Mouse (Mus musculus): ENCODE measurements around the gene Mapkap1. TPM values are rescaled to one million over a fixed set of nuclear protein-coding genes. Genes with fewer than 3 reads are reported as not detected.

Gene Mapkap1
- total RNA-seq, 2 experiments from 2014 or later = 9.2 to 17.5 TPM

DNA sequence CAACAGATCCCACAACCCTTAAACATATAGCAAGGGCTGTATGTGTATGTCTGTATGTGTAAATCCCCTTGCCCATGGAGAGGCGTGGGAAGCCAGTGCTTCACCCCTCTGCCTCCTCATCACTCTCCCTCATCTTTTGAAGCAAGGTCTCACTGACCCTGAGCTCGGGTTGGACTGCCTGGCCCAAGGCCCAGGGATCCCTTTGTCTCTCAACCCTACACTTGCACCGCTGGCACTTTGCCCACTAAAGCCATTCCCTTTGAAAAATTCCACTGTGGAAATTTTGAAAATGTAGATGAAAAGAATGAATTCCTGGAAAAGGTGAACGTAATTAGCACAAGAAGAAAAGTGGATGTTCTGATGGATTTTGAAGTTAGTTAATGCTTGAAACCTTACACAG lies 159.6 kb downstream of the Mapkap1 start:
- no peak for ATAC-seq (replicated peaks; ENCODE audit: low FRiP score, poor library complexity, severe bottlenecking)

- no peak for ATAC-seq (replicated peaks; ENCODE audit: low FRiP score, poor library complexity, severe bottlenecking)
Observed at GRCm38 (mm10) chr2:34566601-34567000, 160.0 kb downstream of the Mapkap1 start.

DNA sequence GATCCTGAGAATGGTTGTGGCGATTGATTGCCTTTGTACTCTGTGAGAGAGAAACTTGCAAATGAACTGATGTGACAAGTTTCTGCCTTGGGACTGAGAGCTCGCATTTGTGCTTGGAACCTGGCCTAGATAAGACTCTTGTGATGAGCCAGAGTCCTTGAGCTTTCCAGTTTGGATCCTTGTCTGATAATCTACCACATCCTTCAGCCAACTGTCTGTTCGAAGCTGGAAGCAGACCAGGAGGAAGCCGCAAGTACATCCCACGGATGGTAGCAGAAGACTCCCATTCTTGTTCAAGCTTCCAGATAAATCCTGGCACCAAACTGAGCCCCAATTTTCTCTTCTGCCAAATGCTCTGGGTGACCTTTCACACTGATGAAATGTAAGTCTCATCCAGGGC lies 162.6 kb downstream of the Mapkap1 start:
- ATAC-seq (replicated peaks; ENCODE audit: low FRiP score, poor library complexity, severe bottlenecking) = no peak

DNA sequence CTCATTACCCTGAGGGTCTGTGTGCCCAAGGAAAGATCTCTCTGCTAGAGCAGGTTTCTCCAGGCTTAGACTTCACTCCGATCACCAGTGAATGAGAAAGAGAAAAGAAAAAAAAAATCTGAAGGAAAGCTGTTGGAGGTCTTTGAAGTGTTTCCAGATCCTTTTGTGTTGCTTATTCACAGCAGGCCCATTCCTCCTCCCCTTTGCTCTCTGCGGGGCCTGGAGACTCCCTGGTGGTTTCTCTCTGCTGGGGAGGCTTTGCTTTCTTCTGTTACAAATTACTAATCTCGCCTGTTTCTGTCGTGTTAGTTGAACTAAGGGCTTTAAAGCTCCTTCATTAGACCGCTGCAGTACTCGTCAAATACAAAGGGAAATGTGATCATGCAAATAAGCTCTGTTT lies 163.8 kb downstream of the Mapkap1 start:
- no peak for ATAC-seq (replicated peaks; ENCODE audit: low FRiP score, poor library complexity, severe bottlenecking)

- no peak for ATAC-seq (replicated peaks; ENCODE audit: low FRiP score, poor library complexity, severe bottlenecking)
Observed at GRCm38 (mm10) chr2:34571096-34571495, 164.5 kb downstream of the Mapkap1 start.

DNA sequence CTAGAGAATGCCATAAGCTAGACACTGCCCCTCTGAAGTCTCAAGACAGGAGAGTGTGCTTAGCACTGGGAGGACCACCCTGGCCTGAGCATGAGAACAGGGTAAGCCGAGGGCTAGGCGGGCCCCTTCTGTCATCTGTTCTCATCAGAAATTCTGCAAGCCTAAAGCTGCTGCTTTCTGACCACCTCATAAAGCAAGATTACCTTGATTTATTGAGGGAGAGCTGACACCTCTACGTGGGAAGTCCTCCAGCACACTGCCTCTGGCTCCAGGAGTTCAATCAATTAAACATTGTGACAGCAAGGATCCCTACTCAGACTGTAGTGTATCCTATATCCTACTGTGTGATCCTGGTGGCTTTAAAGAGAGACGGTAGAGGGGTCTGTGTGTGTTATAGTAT lies 166.5 kb downstream of the Mapkap1 start:
- ATAC-seq (replicated peaks; ENCODE audit: low FRiP score, poor library complexity, severe bottlenecking) = no peak

DNA sequence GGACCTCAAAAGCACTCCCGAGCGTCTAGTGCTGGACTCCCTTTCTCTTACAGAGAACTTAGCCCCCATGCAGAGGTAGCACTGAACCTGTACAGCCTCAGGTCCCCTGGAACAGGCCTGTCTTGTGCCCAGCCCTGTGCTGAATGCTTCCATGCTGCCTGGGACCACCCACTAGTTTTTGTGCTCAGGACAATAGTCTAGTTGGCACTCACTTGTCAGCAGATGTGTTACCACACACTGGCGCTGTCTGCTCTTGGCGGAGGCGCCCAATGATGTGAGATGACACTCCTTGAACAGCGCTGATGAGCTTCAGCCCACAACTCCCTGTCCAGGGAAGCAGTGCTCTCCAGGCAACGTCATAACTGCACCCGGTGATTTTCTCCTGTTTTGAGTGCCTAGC lies 182.0 kb downstream of the Mapkap1 start:
- no peak for ATAC-seq (replicated peaks; ENCODE audit: low FRiP score, poor library complexity, severe bottlenecking)

DNA sequence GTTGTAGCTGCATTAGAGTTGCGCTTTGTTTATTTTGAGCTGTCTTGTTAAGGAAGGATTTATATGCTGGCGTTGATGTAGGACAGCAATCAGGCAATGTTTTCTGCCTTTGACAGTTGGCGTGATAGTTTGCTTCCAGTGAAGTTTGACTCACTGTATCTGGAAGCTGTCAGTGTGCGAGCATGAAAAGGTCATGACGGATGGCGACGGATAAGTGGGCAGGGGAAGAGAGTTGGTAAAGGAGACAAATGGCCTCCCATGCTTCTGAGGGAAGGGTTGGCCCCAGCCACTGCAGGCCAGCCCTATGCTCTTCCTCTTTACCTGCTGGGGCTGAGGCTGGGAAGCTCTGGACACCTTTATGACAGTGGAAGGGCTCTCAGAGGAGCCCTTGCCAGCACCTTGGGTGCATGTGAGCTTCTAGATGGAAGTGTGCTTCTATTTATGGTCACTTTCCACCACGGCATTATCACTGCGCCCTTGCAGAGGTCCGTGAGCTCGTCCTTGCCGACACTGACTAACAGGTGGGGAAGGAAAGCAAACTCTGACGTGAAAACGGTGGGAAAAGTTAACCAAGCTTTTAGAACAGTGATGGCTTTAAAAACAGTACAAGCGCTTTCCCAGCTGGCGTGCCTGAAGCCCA lies 185.3 kb downstream of the Mapkap1 start:
- ATAC-seq (replicated peaks; ENCODE audit: low FRiP score, poor library complexity, severe bottlenecking) = no peak

DNA sequence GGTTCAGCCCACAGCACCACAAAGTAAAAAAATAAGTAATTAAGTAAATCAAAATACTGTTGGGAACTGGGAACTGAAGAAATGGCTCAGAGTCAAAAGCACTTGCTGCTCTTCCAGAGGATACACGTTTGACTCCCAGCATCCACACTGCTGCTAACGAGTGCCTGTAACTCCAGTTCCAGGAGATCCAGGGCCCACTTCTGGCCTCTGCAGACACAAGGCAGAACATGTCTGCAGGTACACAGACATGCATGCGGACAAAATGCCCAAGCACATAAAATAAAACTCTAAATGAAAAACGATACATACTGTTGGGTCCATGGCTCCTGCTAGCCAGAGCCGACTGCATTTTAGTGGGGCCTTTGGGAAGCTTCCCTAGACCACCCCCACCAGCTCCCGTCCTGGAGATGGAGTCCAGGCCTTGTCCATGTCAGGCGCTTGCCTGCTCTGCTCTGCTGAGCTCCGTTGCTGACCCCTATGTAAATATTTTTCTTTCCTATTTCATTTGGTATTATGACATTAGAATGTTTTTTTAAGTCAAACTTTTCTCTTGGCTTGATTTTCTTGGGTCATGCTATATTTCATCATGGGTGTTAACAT lies 185.9 kb downstream of the Mapkap1 start:
- no peak for ATAC-seq (replicated peaks; ENCODE audit: low FRiP score, poor library complexity, severe bottlenecking)

DNA sequence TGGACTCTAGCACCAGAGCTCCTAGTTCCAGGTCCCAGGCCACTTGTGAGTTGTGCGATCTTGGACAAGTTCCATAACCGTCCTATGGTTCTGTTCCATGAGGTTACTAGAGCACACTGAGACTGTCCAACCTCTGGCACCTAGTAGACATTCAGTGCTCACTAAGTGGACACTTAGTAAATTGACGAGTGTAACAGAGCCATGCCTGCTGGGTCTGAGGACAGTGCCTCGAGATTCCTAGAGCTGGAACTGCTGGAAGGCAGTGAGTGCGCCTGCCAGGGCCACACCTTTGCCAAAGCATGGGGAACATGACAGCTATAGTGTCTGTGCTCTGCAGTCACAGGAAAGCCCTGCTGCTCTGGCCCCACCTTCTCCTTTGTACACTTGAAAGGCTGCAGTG lies 187.4 kb downstream of the Mapkap1 start:
- ATAC-seq (replicated peaks; ENCODE audit: low FRiP score, poor library complexity, severe bottlenecking) = no peak

DNA sequence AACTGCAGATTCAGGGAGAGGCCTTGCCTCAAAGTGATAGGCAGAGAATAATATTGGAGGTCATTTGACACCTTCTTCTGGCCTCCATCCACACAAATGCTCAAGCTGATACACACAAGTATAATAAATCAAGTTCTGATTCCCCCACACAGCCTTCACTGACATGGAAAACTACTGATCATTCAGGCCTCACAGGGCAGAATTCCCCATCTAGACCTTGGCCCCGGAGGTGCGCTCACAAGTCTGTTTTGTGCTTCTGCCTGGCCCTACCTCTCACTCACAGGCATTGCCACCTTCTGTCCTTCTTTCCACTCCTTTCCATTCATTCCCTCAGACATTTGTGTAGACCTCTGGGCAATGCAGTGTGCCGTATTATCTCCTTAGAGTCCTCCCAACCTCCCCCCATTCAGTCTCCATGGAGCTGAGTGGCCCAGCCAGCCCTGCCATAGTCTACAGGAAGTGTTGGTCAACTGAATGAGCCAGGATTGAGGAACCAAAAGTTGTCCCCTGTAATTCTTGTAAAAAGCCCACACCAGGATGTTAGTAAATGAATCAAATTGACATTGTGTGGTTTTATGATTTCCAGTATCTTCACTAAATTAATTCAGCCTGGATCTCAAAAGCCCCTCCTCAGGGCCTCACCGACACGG lies 193.2 kb downstream of the Mapkap1 start:
- no peak for ATAC-seq (replicated peaks; ENCODE audit: low FRiP score, poor library complexity, severe bottlenecking)

DNA sequence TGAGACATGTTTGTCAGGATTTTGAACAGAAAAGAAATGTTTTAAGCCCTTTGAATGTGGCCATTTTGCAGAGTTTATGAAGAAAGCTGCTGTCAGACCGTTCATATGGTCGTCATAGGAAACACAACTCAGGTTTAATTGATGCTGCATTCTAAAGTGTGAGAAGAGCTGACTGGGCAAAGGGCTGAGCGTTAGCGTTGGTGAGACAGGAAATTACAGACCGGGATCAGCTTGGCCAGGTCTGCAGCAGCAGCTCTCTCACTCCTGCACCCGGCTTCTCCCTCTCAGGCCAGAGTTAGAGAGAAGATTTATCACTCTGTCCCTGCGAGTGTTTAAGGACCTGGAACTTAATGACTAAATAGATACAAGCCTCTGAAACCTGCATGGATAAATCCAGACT lies 194.2 kb downstream of the Mapkap1 start:
- ATAC-seq (replicated peaks; ENCODE audit: low FRiP score, poor library complexity, severe bottlenecking) = no peak

- ATAC-seq (replicated peaks; ENCODE audit: low FRiP score, poor library complexity, severe bottlenecking) = no peak
Observed at GRCm38 (mm10) chr2:34602111-34602541, 195.6 kb downstream of the Mapkap1 start.

DNA sequence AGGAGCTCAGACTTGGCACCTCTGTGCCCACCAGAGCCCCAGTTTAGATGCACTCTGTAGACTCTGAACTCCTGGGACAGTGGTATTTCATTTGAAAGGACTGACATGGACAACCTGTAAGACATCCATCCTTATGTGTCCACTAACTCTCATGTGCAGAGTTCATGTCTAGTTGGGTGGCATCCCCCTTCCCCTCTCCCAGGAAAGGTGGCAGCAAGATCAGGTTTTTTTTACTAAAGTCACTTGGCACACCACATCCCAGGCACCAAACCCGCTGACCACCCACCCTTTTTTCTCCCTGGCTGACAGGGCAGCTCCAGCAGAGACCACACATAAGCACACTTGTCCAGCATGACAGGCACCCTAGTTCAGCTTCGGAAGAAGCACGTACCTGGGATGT lies 196.3 kb downstream of the Mapkap1 start:
- ATAC-seq (replicated peaks; ENCODE audit: low FRiP score, poor library complexity, severe bottlenecking) = no peak

DNA sequence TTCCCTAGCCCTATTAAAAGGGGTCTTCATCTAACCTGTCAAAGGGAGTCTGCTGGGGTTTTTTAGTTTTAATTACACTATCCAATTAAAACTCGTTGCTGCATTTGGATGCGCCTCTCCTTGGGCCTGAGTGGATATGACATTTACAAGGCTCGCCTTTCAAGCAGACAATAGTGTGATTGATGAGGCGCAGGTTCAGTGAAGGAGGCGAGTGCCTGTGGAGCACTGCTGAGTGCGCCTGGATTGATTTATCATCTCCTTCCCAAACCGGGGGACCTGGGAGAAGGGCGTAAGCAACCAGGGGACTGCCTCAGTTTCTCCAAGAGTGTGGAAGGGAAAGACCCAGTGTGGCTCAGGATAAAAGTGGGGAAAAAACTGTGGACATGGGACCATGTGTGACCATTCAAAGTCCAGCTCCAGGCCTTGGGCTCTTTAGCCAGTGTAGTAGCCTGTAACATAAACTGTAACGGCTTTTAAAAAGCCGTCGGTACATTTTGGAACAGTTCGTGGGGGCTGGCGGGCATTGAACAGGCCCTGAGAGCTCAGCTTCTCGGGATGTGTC lies 197.2 kb downstream of the Mapkap1 start:
- ATAC-seq (replicated peaks; ENCODE audit: low FRiP score, poor library complexity, severe bottlenecking) = no peak

- no peak for ATAC-seq (replicated peaks; ENCODE audit: low FRiP score, poor library complexity, severe bottlenecking)
Observed at GRCm38 (mm10) chr2:34605040-34605439, 198.5 kb downstream of the Mapkap1 start.

GRCm38 (mm10) chr2:34608917-34609316 lies 202.3 kb downstream of the Mapkap1 start:
- ATAC-seq (replicated peaks; ENCODE audit: low FRiP score, poor library complexity, severe bottlenecking) = no peak

DNA sequence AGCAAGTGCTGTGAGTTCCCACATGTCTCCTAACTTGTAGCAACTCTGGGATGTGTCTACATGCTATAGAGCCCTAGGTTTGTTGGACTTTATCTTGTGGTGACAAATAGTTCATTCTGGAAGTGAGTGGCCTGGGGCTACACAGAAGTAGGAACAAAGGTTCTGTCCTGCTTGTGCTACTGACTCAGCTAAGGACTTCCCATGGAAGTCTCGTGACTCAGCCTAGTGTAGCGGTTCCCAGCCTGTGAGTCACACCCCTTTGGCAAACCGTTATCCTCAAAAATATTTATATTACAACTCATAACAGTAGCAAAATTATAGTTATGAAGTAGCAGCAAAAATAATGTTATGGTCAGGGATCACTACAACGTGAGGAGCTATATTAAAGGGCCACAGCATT lies 202.9 kb downstream of the Mapkap1 start:
- no peak for ATAC-seq (replicated peaks; ENCODE audit: low FRiP score, poor library complexity, severe bottlenecking)

- no peak for ATAC-seq (replicated peaks; ENCODE audit: low FRiP score, poor library complexity, severe bottlenecking)
Observed at GRCm38 (mm10) chr2:34620778-34621415, 214.3 kb downstream of the Mapkap1 start.

DNA sequence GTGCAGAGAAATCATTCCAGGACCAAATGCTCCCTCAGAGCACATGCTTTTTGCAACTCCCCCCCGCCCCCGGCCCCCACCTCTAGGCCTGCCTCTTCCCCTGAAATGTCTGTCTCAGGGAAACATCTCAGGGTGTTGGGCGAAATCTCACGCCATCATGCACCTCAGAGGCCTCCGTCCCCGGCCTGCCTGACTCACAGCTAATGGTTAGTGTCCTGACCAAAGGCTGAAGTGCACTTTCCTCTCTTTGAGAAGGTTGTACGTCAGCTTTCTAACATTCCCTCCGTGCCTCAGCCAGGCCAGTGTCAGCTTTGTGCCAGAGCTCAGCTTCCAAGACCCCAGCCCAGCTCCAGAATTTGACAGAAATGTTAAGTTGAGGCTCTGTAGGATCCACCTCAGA lies 214.9 kb downstream of the Mapkap1 start:
- no peak for ATAC-seq (replicated peaks; ENCODE audit: low FRiP score, poor library complexity, severe bottlenecking)

DNA sequence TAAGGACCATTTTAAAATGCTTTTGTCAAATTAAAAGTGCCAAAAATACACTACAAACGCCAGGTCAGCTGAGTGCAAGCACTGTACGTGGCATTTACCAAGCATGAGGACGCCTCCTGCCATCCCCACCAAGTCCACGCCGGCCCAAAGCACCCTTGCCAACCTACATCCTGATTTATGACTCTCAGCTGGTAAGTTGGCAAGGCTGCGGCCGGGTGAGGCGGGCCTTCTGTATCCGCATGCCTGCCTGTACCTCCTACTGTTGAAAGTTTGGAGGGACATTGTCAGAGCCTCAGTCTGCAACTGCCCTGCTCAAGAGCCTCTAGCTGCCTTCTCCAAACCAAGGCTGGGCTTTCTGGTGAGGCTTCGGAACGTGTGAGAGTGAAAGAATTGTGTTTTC lies 215.9 kb downstream of the Mapkap1 start:
- no peak for ATAC-seq (replicated peaks; ENCODE audit: low FRiP score, poor library complexity, severe bottlenecking)

Measured in erythroid progenitor cell, adult 5-6 weeks (primary cell).